8 mouse cellular contexts compared by ENCODE assay signal in the genomic region with DNA sequence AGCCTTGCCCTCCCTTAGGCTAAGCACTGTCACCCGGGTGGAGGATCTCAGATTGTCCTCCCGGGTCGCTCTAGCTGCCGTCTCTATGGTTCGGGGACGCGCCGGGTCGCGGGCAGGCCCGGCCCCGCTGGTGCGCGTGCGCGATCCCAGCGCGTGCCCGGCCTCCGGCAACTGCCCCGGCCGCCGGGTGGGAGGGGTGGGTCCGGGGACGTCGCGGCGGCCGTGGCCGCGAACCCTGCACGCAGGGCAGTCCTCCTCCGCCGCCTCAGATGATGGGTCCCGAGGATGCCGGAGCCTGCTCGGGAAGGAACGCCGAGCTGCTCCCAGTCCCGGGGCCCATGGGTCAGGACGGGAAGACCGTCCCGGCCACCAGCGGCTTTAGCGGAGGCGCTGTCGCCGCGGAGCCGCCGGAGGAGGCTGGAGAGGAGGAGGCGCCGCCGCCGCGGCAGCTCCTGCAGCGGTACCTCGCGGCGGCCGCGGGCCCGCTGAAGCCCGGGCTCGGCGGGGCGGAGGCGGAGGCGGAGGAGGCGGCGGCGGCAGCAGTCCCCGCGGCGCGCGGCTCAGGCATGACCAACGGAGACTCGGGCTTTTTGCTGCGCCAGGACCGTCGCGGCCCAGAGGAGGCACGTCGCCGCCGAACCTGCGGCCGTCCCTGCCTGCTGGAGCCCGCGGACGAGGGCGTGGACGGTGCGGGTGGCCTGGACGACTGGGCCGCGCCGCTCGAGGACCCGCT. TPM values are rescaled to one million over a fixed set of nuclear protein-coding genes. Genes with fewer than 3 reads are reported as not detected.
DNase-seq lines count a peak whose midpoint lies in the region; ATAC-seq and TF ChIP-seq lines count a peak whose summit lies in the region.

A gene (plus strand): TSS at position 142 of the 733 bp plus-strand sequence.

- no peak for TF ChIP-seq CTCF in E14TG2a.4 (conservative IDR thresholded peaks at IDR 0.05; ENCODE audit: low read length)
- peak; percentile 25; the same call in 1 of the 2 replicates for TF ChIP-seq CTCF in liver, postnatal 0 days (IDR thresholded peaks at IDR 0.05; ENCODE audit: low read depth)

- H3K4me1 ChIP-seq in E14TG2a.4 (replicated peaks; ENCODE audit: low read depth, low read length) = peaks cover 13% of the 10 kb centered on the region
- peaks cover 8% of the 10 kb centered on the region; the same call in 1 of the 2 replicates for H3K4me1 ChIP-seq in forebrain, embryonic 12.5 days
- peaks cover 11% of the 10 kb centered on the region for H3K4me1 ChIP-seq in liver, postnatal 0 days (ENCODE audit: insufficient read depth)
- 0 out of 2 replicates have a peak, but pooled peaks cover 5% of the 10 kb centered on the region for H3K4me1 ChIP-seq in neural tube, embryonic 14.5 days (ENCODE audit: control insufficient read depth, insufficient read depth, low read length)

- intact Hi-C loops in heart, postnatal 10 days (cut with DNase I) = loop anchor here (1.0 to 5.0 kb wide), 2 partner anchors 17 to 81 kb away; a partner anchor contains a TSS

- peak within 1 kb of the TSS; percentile 89 for H3K4me3 ChIP-seq in E14TG2a.4 (replicated peaks; ENCODE audit: low read length)
- peak within 1 kb of the TSS; percentile 82 for H3K4me3 ChIP-seq in forebrain, embryonic 12.5 days (replicated peaks)
- peak within 1 kb of the TSS; percentile 91 for H3K4me3 ChIP-seq in liver, postnatal 0 days (ENCODE audit: low read depth, low read length)
- peak within 1 kb of the TSS; percentile 93 for H3K4me3 ChIP-seq in neural tube, embryonic 14.5 days (ENCODE audit: low read depth, low read length)

- H3K9ac ChIP-seq in forebrain, embryonic 12.5 days = peak within 1 kb of the TSS; percentile 85
- H3K9ac ChIP-seq in liver, postnatal 0 days (replicated peaks) = peak within 1 kb of the TSS; percentile 89
- peak within 1 kb of the TSS; percentile 89 for H3K9ac ChIP-seq in neural tube, embryonic 14.5 days (replicated peaks; ENCODE audit: low read depth, low read length)

- peak; percentile 87 for DNase-seq in c-Kit-positive CD71-positive TER-119-positive erythroid progenitor cells, embryonic 14.5 days (ENCODE audit: low spot score)
- peak; percentile 95 to 96 for DNase-seq in heart, postnatal 10 days
- peak; percentile 76 for DNase-seq in large intestine, adult 2 months (ENCODE audit: low read depth, low spot score)
- peak; percentile 94 for DNase-seq in liver, postnatal 0 days
- peak; percentile 94 for DNase-seq in testis, postnatal 10 days (ENCODE audit: low spot score)

- no peaks in the 10 kb centered on the region for H3K9me3 ChIP-seq in E14TG2a.4 (ENCODE audit: low read length)
- H3K9me3 ChIP-seq in forebrain, embryonic 12.5 days = no peaks in the 10 kb centered on the region
- no peaks in the 10 kb centered on the region for H3K9me3 ChIP-seq in liver, postnatal 0 days (ENCODE audit: low read length)
- no peaks in the 10 kb centered on the region for H3K9me3 ChIP-seq in neural tube, embryonic 14.5 days (ENCODE audit: control insufficient read depth, low read length)

- peak; percentile 91 for ATAC-seq in forebrain, embryonic 12.5 days (ENCODE audit: low FRiP score)
- peak; percentile 94 for ATAC-seq in liver, postnatal 0 days
- ATAC-seq in neural tube, embryonic 14.5 days (ENCODE audit: low read depth) = peak; percentile 94

- peaks cover 21% of the 10 kb centered on the region for H3K27me3 ChIP-seq in E14TG2a.4 (ENCODE audit: insufficient read depth, low read length)
- no peaks in the 10 kb centered on the region for H3K27me3 ChIP-seq in forebrain, embryonic 12.5 days
- no peaks in the 10 kb centered on the region for H3K27me3 ChIP-seq in liver, postnatal 0 days (ENCODE audit: insufficient read depth, low read length)
- H3K27me3 ChIP-seq in neural tube, embryonic 14.5 days (ENCODE audit: control insufficient read depth, insufficient read depth, low read length) = no peaks in the 10 kb centered on the region

- H3K4me2 ChIP-seq in forebrain, embryonic 12.5 days = peak within 1 kb of the TSS; percentile 59
- H3K4me2 ChIP-seq in liver, postnatal 0 days (ENCODE audit: low read depth, low read length) = peak within 1 kb of the TSS; percentile 88
- H3K4me2 ChIP-seq in neural tube, embryonic 14.5 days (ENCODE audit: low read depth, low read length) = peak within 1 kb of the TSS; percentile 48

- under 1% methylated on average over 78 of the region's 101 CpGs for WGBS in forebrain, embryonic 12.5 days
- under 1% methylated on average over 99 of the region's 101 CpGs for WGBS in large intestine, adult 2 months
- WGBS in liver, postnatal 0 days (ENCODE audit: insufficient replicate concordance) = 4% methylated on average over 57 of the region's 101 CpGs
- under 1% methylated on average over 91 of the region's 101 CpGs for whole genome bisulfite sequencing in neural tube, embryonic 14.5 days

- H3K36me3 ChIP-seq in E14TG2a.4 (ENCODE audit: insufficient read depth, low read length) = no peaks in the 10 kb centered on the region
- H3K36me3 ChIP-seq in forebrain, embryonic 12.5 days (replicated peaks) = no peaks in the 10 kb centered on the region
- no peaks in the 10 kb centered on the region for H3K36me3 ChIP-seq in liver, postnatal 0 days (replicated peaks; ENCODE audit: insufficient read depth, low read length)
- H3K36me3 ChIP-seq in neural tube, embryonic 14.5 days (ENCODE audit: control insufficient read depth, insufficient read depth, low read length) = no peaks in the 10 kb centered on the region

- peak within 1 kb of the TSS; percentile 89 for H3K27ac ChIP-seq in forebrain, embryonic 12.5 days
- H3K27ac ChIP-seq in liver, postnatal 0 days (ENCODE audit: low read depth) = peak within 1 kb of the TSS; percentile 92
- H3K27ac ChIP-seq in neural tube, embryonic 14.5 days (ENCODE audit: low read depth, low read length) = peak within 1 kb of the TSS; percentile 90

- TF ChIP-seq EP300 in liver, postnatal 0 days (IDR thresholded peaks at IDR 0.05; ENCODE audit: low read depth) = 0 out of 2 replicates have a peak, but pooled peaks have one; percentile 21

RNA-seq across cellular contexts. Expression of the gene that starts here (rescaled TPM):
- polyA plus RNA-seq in forebrain, embryonic 12.5 days (2016; fragmentation: Nextera tagmentation; extraction: Ambion mirVana) = 3.8 and 4.1 TPM in 2 replicates
- total RNA-seq in heart, postnatal 10 days (2021) = 1 to 10 TPM; 6.8 to 6.9 TPM
- 0.83 and 1.7 TPM in 2 replicates for polyA plus RNA-seq in large intestine, adult 2 months (2012; rRNA removed)
- polyA plus RNA-seq in liver, postnatal 0 days (2015; fragmentation: Nextera tagmentation; extraction: Ambion mirVana) = 1.0 and 1.2 TPM in 2 replicates
- polyA plus RNA-seq in neural tube, embryonic 14.5 days (2014; fragmentation: Nextera tagmentation; extraction: Ambion mirVana) = 8.9 and 10.0 TPM in 2 replicates

Comparison
In these comparisons a context has a peak if more than half of its experiments do, and no peak if none do; other contexts are left out.
1. Peak in every context shown above with its lines: DNase-seq, ATAC-seq, H3K4me3 ChIP-seq and H3K27ac ChIP-seq.